ENCODE assay signal across 21 mouse cellular contexts in the genomic region with DNA sequence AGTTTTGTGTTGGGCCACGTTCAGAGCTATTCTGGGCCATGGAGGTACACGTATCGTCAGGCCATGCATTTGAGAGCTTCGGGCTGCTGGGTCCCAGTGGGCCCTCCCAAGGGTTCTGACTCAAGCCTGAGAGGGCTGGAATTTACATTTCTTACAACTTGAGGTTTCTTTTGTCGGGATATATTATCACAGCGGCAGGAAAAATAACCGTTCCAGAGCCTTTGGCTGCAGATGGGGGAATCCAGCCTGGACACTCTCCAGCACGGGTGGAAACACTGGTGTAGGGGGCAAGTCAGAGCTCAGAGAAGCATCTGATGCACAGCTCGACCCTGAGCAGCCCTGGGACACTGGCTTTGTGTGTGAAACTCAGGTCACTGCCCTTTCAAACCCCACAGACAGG.
DNase-seq lines count a peak whose midpoint lies in the region; ATAC-seq and TF ChIP-seq lines count a peak whose summit lies in the region.
"Had no signal": no experiment of that assay in that cellular context is flagged by ENCODE, and none has a peak within 500 bp of the region (broad histone marks: within the 10 kb centered on the region; RNA-seq: fewer than 3 reads in every experiment).

No protein-coding gene starts in this region.

- WGBS in heart, embryonic 14.5 days: 60% methylated on average over 9 of the region's 9 CpGs
- 54% methylated on average over 9 of the region's 9 CpGs for WGBS in limb, embryonic 14.5 days
- WGBS in limb, embryonic 10.5 days: 82% methylated on average over 9 of the region's 9 CpGs
- 50% methylated on average over 9 of the region's 9 CpGs for WGBS in embryonic facial prominence, embryonic 14.5 days
- WGBS in stomach, embryonic 14.5 days: 54% methylated on average over 9 of the region's 9 CpGs
- WGBS in forebrain, postnatal 0 days: 74% methylated on average over 9 of the region's 9 CpGs
- WGBS in intestine, embryonic 16.5 days: 54% methylated on average over 9 of the region's 9 CpGs

- H3K4me3 ChIP-seq in heart, embryonic 14.5 days (ENCODE audit: control insufficient read depth in 1 of 2, insufficient read depth in 1 of 2, low read depth in 1 of 2, low read length in 2 of 2): no peak overlapping the region
- H3K4me3 ChIP-seq in limb, embryonic 14.5 days (replicated peaks; ENCODE audit: low read length): no peak overlapping the region
- no peak overlapping the region for H3K4me3 ChIP-seq in limb, embryonic 10.5 days
- no peak overlapping the region for H3K4me3 ChIP-seq in embryonic facial prominence, embryonic 14.5 days (ENCODE audit: low read depth, low read length)
- H3K4me3 ChIP-seq in stomach, embryonic 14.5 days (ENCODE audit: low read depth, low read length): no peak overlapping the region
- no peak overlapping the region for H3K4me3 ChIP-seq in forebrain, postnatal 0 days (ENCODE audit: low read depth, low read length)
- no peak overlapping the region for H3K4me3 ChIP-seq in intestine, embryonic 16.5 days (ENCODE audit: low read length)
- H3K4me3 ChIP-seq: forebrain, embryonic 12.5 days; layer of hippocampus, adult 2 months; liver, embryonic 13.5 days; midbrain, embryonic 12.5 days had no signal

- H3K27me3 ChIP-seq in heart, embryonic 14.5 days (ENCODE audit: control insufficient read depth, insufficient read depth, low read length): no peaks in the 10 kb centered on the region
- no peaks in the 10 kb centered on the region for H3K27me3 ChIP-seq in limb, embryonic 14.5 days (ENCODE audit: control insufficient read depth, insufficient read depth, low read length)
- H3K27me3 ChIP-seq in limb, embryonic 10.5 days (ENCODE audit: low read depth, poor library complexity, severe bottlenecking): no peaks in the 10 kb centered on the region
- no peaks in the 10 kb centered on the region for H3K27me3 ChIP-seq in embryonic facial prominence, embryonic 14.5 days (replicated peaks; ENCODE audit: control insufficient read depth, insufficient read depth, low read length)
- H3K27me3 ChIP-seq in stomach, embryonic 14.5 days (ENCODE audit: control insufficient read depth, insufficient read depth, low read length): no peaks in the 10 kb centered on the region
- H3K27me3 ChIP-seq in forebrain, postnatal 0 days (ENCODE audit: insufficient read depth, low read length): no peaks in the 10 kb centered on the region
- no peaks in the 10 kb centered on the region for H3K27me3 ChIP-seq in intestine, embryonic 16.5 days (replicated peaks; ENCODE audit: control insufficient read depth, insufficient read depth, low read length)
- H3K27me3 ChIP-seq: forebrain, embryonic 12.5 days; midbrain, embryonic 12.5 days; Patski had no signal

- no peaks in the 10 kb centered on the region for H3K9me3 ChIP-seq in heart, embryonic 14.5 days (ENCODE audit: control insufficient read depth, low read length)
- no peaks in the 10 kb centered on the region for H3K9me3 ChIP-seq in limb, embryonic 14.5 days (ENCODE audit: control insufficient read depth, low read length)
- no peaks in the 10 kb centered on the region for H3K9me3 ChIP-seq in limb, embryonic 10.5 days (replicated peaks)
- H3K9me3 ChIP-seq in embryonic facial prominence, embryonic 14.5 days (ENCODE audit: control insufficient read depth, low read length): no peaks in the 10 kb centered on the region
- H3K9me3 ChIP-seq in stomach, embryonic 14.5 days (ENCODE audit: control insufficient read depth, low read depth, low read length): no peaks in the 10 kb centered on the region
- no peaks in the 10 kb centered on the region for H3K9me3 ChIP-seq in forebrain, postnatal 0 days (ENCODE audit: low read length)
- H3K9me3 ChIP-seq in intestine, embryonic 16.5 days (ENCODE audit: control insufficient read depth, low read length): no peaks in the 10 kb centered on the region
- H3K9me3 ChIP-seq: forebrain, embryonic 12.5 days; liver, embryonic 13.5 days; midbrain, embryonic 12.5 days had no signal

- no peak for DNase-seq in heart, adult 18-20 months
- DNase-seq in limb, embryonic 14.5 days (ENCODE audit: low spot score): no peak
- DNase-seq in limb, embryonic 10.5 days (ENCODE audit: low spot score): no peak
- DNase-seq in embryonic facial prominence, embryonic 14.5 days (ENCODE audit: low spot score): peak; percentile 56
- DNase-seq in forebrain, postnatal 0 days: no peak
- DNase-seq: adrenal gland, adult 8-10 months; cerebellum, adult 9-10 months; kidney, postnatal 14 days; liver, embryonic 13.5 days; retina, postnatal 1 day; thymus, adult 18-20 months had no signal

- no peaks in the 10 kb centered on the region for H3K36me3 ChIP-seq in heart, embryonic 14.5 days (ENCODE audit: control insufficient read depth, insufficient read depth, low read length)
- H3K36me3 ChIP-seq in limb, embryonic 14.5 days (ENCODE audit: control insufficient read depth, insufficient read depth, low read length): no peaks in the 10 kb centered on the region
- no peaks in the 10 kb centered on the region for H3K36me3 ChIP-seq in limb, embryonic 10.5 days
- H3K36me3 ChIP-seq in embryonic facial prominence, embryonic 14.5 days (ENCODE audit: control insufficient read depth, insufficient read depth, low read length): no peaks in the 10 kb centered on the region
- H3K36me3 ChIP-seq in stomach, embryonic 14.5 days (ENCODE audit: control insufficient read depth, insufficient read depth, low read length): no peaks in the 10 kb centered on the region
- H3K36me3 ChIP-seq in forebrain, postnatal 0 days (ENCODE audit: insufficient read depth): no peaks in the 10 kb centered on the region
- no peaks in the 10 kb centered on the region for H3K36me3 ChIP-seq in intestine, embryonic 16.5 days (ENCODE audit: control insufficient read depth, insufficient read depth, low read length)
- H3K36me3 ChIP-seq: forebrain, embryonic 12.5 days; liver, embryonic 13.5 days; midbrain, embryonic 12.5 days had no signal

- no peak for ATAC-seq in heart, embryonic 14.5 days (ENCODE audit: insufficient number of reproducible peaks, insufficient read depth, low FRiP score, low read depth)
- ATAC-seq in limb, embryonic 14.5 days (ENCODE audit: low FRiP score, low read depth): no peak
- no peak for ATAC-seq in embryonic facial prominence, embryonic 14.5 days (ENCODE audit: low read depth)
- no peak for ATAC-seq in stomach, embryonic 14.5 days (ENCODE audit: insufficient number of reproducible peaks, insufficient read depth, low FRiP score, low read depth)
- ATAC-seq in forebrain, postnatal 0 days: no peak
- no peak for ATAC-seq in intestine, embryonic 16.5 days
- ATAC-seq: hindbrain, embryonic 16.5 days; intestine, postnatal 0 days; lung, postnatal 0 days; Patski had no signal

- no peak overlapping the region for H3K9ac ChIP-seq in heart, embryonic 14.5 days (ENCODE audit: low read length)
- H3K9ac ChIP-seq in limb, embryonic 14.5 days (ENCODE audit: low read depth, low read length, severe bottlenecking): no peak overlapping the region
- no peak overlapping the region for H3K9ac ChIP-seq in embryonic facial prominence, embryonic 14.5 days (ENCODE audit: low read depth, low read length)
- H3K9ac ChIP-seq in stomach, embryonic 14.5 days (replicated peaks; ENCODE audit: low read depth, low read length): no peak overlapping the region
- H3K9ac ChIP-seq in forebrain, postnatal 0 days: no peak overlapping the region
- H3K9ac ChIP-seq in intestine, embryonic 16.5 days (ENCODE audit: low read depth, low read length): no peak overlapping the region
- H3K9ac ChIP-seq: forebrain, embryonic 12.5 days; liver, embryonic 13.5 days; midbrain, embryonic 12.5 days had no signal

- no peak for TF ChIP-seq CTCF in forebrain, postnatal 0 days (IDR thresholded peaks at IDR 0.05; ENCODE audit: low read depth)

- H3K27ac ChIP-seq in heart, embryonic 14.5 days (replicated peaks in 1 of 2; ENCODE audit: control insufficient read depth in 1 of 2, insufficient read depth in 1 of 2, low read depth in 2 of 2, low read length in 2 of 2): peak overlapping the region; percentile 65 to 67
- H3K27ac ChIP-seq in limb, embryonic 14.5 days (replicated peaks; ENCODE audit: low read depth, low read length): peak overlapping the region; percentile 15; the same call in 1 of the 2 replicates
- H3K27ac ChIP-seq in limb, embryonic 10.5 days: no peak overlapping the region
- peak overlapping the region; percentile 83 for H3K27ac ChIP-seq in embryonic facial prominence, embryonic 14.5 days (replicated peaks; ENCODE audit: low read depth, low read length)
- H3K27ac ChIP-seq in stomach, embryonic 14.5 days (ENCODE audit: low read length): peak overlapping the region; percentile 1; the same call in 1 of the 2 replicates
- no peak overlapping the region for H3K27ac ChIP-seq in forebrain, postnatal 0 days (ENCODE audit: low read depth, low read length)
- no peak overlapping the region for H3K27ac ChIP-seq in intestine, embryonic 16.5 days (ENCODE audit: low read length)
- H3K27ac ChIP-seq: forebrain, embryonic 12.5 days; layer of hippocampus, adult 2 months; liver, embryonic 13.5 days; midbrain, embryonic 12.5 days had no signal

- H3K4me1 ChIP-seq in heart, embryonic 14.5 days (ENCODE audit: control insufficient read depth in 2 of 2, insufficient read depth in 2 of 2, low read length in 2 of 2): peaks cover 43 to 44% of the 10 kb centered on the region in 2 experiments
- H3K4me1 ChIP-seq in limb, embryonic 14.5 days (ENCODE audit: control insufficient read depth, insufficient read depth, low read length): peaks cover 25% of the 10 kb centered on the region
- peaks cover 35% of the 10 kb centered on the region for H3K4me1 ChIP-seq in limb, embryonic 10.5 days
- peaks cover 39% of the 10 kb centered on the region for H3K4me1 ChIP-seq in embryonic facial prominence, embryonic 14.5 days (ENCODE audit: control insufficient read depth, insufficient read depth, low read length)
- H3K4me1 ChIP-seq in stomach, embryonic 14.5 days (ENCODE audit: control insufficient read depth, insufficient read depth, low read length): peaks cover 31% of the 10 kb centered on the region; the same call in 1 of the 2 replicates
- H3K4me1 ChIP-seq in forebrain, postnatal 0 days (ENCODE audit: insufficient read depth): peaks cover 6% of the 10 kb centered on the region; the same call in 1 of the 2 replicates
- peaks cover 14% of the 10 kb centered on the region; the same call in 1 of the 2 replicates for H3K4me1 ChIP-seq in intestine, embryonic 16.5 days (ENCODE audit: control insufficient read depth, insufficient read depth, low read length)

- no peak overlapping the region for H3K4me2 ChIP-seq in heart, embryonic 14.5 days (ENCODE audit: low read length)
- no peak overlapping the region for H3K4me2 ChIP-seq in limb, embryonic 14.5 days (replicated peaks; ENCODE audit: low read depth, low read length, severe bottlenecking)
- H3K4me2 ChIP-seq in embryonic facial prominence, embryonic 14.5 days (ENCODE audit: low read depth, low read length): no peak overlapping the region
- no peak overlapping the region for H3K4me2 ChIP-seq in stomach, embryonic 14.5 days (replicated peaks; ENCODE audit: low read depth, low read length)
- H3K4me2 ChIP-seq in forebrain, postnatal 0 days (ENCODE audit: low read depth): no peak overlapping the region
- H3K4me2 ChIP-seq in intestine, embryonic 16.5 days (ENCODE audit: low read depth, low read length): no peak overlapping the region
- H3K4me2 ChIP-seq: forebrain, embryonic 12.5 days; liver, embryonic 13.5 days; midbrain, embryonic 12.5 days had no signal

- TF ChIP-seq POLR2A in limb, embryonic 14.5 days (IDR thresholded peaks at IDR 0.05; ENCODE audit: borderline replicate concordance, extremely low read depth, insufficient read depth, insufficient read length): no peak

Comparison
In these comparisons a context has a peak if more than half of its experiments do, and no peak if none do; other contexts are left out.
1. H3K27ac ChIP-seq: peak in heart, embryonic 14.5 days (2 of 2), limb, embryonic 14.5 days (single experiment), embryonic facial prominence, embryonic 14.5 days (single experiment) and stomach, embryonic 14.5 days (single experiment); none in limb, embryonic 10.5 days (single experiment), forebrain, postnatal 0 days (single experiment) and intestine, embryonic 16.5 days (single experiment).